Mouse (Mus musculus) neutrophil, adult 5-6 weeks (primary cell): Measurements from ENCODE around the gene Tex12. TPM values are rescaled to one million over a fixed set of nuclear protein-coding genes. Genes with fewer than 3 reads are reported as not detected.

Experiments
- ATAC-seq: fragments of 151-379, 151-347 bp; 2 replicates; pipeline ENCODE4 v1.8.0; 2017; ENCODE audit warnings: mild to moderate bottlenecking, moderate TSS enrichment; ENCODE audit not compliant: insufficient number of reproducible peaks, poor library complexity, low FRiP score, severe bottlenecking; ENCODE audit errors: extremely low read depth
- total RNA-seq: library from RNA; stranded (forward); fragments of 200-1000 nt; gene quantifications from 2 replicates; pipeline ENCODE4 v1.2.3, GENCODE M21; 2017

Gene Tex12
- not detected in 2 replicates for total RNA-seq

DNA sequence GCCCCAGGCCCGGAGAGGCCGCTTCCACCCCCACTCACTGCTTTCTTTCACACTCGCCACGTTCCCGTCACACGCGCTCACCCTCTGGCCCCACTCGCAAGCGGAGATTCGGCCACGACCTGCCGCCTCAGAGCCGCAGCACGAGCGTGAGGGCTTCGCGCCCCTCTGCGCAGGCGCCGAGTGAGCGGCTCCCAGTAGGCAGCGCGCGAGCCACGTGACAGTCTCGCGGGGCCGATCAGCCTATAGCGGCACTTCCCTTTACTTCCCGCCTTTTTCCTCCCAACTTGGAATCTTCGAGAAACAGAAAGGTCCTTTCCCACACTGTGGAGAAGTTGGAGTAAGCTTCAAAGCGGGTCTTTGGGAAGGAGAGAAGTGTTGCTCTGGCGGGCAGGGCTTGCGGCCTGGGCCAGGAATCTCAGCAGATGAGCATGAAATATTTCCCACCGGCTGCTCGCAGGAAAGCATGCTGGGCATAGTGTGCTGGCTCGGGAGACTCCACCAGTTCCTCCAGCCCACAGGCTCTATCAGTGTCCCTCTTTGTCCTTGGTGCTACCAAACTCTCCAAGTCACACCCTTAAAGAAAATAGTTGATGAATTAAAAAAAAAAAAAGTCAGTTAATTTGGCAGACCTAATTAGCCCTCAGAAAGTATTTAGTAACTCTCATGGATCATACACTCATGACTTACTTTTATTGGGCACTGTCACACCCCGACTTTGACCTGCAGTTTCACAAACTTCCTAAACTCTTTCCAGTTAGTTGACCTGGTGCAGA, at the start of gene Tex12:
Gene Tex12, minus strand, starts transcription at position 181 of the 773 bp plus-strand sequence.
- ATAC-seq: no peak

DNA sequence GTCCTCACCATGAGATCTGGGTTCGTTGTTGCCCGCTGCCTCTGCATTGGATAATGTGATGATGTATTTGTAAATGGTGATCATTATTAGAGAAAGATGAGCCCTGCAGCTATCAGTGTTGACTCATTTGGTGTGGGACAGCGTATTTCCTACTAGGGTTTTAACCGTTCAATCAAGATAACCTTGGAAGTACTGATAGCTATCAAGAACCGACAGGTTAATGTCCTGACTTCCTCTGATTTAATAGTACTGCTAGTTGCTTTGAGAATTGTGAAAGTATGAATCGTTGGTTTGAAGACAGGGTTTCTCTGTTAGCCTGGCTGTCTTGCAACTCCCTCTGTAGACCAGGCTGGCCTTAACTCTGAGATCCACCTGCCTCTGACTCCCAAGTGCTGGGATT, 43.2 kb upstream of the Tex12 start:
- no peak for ATAC-seq

DNA sequence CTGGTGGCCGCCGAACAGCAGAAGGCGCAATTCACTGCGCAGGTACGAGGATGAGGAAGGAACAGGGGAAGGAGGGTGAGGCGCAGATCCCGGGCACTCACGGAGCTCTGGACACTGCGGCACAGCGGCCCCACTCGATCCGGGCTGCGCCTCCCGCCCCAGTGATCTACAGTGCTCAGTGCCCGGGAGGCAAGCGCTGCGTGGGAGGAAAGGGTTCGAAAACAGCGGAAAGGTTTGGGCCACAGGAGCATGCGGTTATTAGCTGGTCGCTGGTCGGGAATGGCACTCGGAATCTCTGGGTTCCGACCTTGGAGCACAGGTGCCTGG, 42.8 kb upstream of the Tex12 start:
- ATAC-seq: no peak

DNA sequence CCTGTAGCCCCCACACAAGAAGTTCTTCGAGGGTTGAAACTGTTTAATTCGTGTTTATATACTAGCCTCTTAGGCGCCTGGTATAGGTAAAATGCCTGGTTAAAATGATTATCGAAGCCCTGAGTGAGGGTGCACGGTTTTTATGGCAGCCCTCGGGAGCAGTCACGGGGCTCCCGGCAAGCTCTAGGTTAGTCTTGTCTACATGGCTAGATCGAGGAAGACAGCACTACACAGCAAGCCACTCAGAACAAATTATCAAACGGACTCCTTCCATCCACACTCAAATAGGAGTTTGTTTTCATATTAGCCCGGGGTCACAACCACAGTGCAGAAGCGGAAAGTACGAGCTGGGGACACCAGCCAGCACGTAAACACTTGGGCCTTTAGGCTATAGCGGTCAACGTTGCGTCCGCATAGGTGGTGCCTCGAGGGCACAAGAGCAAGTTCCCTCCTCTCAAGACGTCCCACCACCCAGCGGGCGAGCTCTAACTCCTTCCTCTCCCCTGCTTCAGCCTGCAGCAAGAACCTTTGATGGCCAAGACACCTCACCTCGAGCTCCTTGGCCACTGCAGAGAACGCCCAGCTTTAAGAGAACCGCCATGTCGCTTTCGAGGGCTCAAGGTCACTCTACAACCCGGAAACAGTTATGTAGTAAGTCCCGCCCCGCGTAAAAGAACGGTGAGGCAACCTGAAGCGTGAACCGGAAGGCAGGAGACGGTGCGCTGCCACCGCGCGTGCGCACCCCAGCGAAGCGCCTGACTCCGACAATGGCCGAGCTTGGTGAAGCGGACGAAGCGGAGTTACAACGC, 42.3 kb upstream of the Tex12 start, which contains the start of the genes Sdhd and Timm8b:
Gene Sdhd, minus strand, starts transcription at position 624 of the 809 bp plus-strand sequence.
Gene Timm8b, plus strand, starts transcription at position 722 of the 809 bp plus-strand sequence.
- peak; percentile 96 for ATAC-seq

DNA sequence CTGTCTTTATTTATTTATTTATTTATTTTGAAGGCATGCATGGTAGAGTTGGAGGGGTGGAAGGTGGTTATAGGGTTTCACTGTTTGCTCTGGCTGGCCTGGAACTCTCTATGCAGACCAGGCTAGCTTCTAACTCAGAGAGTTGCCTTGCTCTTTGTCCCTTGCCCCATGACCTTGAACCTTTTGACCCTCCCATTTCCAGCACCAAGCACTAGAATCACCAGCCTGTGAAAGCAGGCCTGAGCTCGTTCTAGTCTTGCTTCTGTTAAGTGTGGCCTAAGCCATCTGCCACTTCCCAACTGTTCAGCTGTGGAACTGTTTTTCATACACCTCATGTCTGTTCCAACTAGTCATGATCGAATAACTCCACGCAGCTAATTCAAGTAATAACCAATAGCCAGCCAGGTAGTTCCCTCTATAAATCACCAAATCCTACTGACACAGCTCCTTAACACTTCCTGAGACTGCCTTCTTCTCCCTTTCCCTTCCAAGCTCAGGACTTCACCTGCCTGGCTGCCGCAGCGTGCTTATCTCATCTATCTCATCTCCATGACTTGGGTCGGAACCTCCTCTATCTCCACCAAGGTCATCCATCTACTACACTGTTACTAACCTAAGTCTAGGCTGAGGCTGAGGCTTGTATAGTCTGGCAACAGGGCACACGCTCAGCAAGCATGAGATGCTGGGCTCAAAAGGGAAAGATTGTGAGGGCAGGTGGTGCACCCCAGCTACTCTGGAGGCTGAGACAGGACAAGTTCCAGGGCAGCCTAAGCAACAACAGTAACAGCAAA, 41.1 kb upstream of the Tex12 start:
- no peak for ATAC-seq

DNA sequence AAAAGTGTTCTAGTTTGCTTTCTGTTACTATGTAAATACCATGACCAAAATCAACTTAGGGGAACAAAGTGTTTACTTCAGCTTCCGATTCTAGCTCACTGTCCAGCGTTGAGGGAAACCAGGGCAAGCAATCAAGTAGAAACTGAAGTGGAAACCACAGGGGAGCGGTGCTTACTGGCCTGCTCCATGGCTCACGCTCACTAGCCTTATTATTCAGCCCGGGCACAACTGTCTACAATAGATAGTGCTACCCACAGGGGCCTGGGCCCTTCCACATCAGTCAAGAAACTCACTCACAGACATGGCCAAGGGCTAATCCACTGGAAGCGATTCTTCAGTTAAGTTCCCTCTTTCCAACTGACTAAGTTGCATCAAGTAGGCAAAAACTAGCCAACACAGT, 40.4 kb upstream of the Tex12 start:
- ATAC-seq: no peak

DNA sequence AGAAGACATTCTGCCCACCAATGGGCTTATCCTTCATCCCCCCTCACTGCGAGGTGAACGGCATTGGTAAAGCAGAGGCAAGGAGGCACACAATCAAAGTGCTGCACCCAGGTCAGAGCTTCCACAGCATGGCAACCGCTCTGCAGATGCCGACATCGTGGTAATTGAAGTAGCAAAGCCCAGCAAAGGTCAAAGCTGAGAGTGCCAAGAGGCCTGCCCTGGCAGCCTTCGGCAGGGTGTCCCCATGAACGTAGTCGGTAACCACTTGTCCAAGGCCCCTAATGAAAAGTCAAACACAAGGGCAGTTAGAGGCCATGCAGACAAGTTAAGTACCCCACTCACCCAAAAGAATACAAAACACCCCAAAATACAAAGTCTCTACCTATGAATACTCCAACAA, 35.8 kb upstream of the Tex12 start:
- no peak for ATAC-seq

DNA sequence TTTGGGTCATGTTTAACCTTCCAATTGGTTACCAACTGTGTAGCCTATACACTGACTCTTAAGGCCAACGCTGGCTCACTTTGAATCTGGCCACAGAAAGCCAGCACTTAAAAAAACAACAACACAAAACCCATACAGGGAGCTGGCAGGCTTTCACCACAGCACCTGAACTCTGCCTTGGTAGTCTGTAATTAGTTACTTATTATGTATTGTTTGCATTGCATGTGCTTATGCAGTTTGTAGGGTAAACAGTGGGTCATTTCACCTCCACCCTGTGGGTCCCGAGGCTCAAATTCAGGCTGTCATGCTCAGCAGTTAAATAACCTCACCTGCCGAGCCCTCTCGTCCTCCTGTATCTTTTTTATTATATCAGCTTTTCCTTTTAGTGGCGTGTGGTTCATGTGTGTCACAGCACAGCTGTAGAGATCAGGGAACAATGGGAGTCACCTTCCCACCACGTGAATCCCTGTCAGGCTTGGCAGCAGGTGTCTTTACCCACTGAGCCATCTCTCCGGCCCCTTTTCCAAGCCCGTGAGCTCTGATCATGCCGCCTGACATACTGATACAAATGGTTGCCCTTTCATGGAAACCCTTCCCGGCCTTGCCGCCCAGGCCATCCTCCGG, 33.8 kb upstream of the Tex12 start:
- no peak for ATAC-seq

DNA sequence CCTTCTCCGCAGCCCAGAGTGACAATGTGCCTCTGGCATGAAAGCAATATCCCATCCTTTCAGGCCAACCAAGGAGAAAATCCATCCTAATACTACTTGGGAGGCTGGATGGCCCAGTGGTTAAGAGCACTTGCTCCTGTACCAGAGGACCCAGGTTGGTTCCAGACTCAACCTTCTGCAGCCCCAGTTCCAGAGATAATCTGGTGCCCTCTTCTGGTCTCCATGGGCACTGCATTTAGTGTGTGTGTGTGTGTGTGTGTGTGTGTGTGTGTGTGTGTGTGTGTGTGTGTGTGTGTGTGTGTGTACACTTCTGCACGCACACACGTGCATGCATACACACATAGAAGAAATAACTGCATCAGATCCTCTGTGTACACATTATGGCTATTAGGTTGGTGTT, 32.4 kb upstream of the Tex12 start:
- ATAC-seq: peak; percentile 45; the same call in 1 of the 2 replicates

DNA sequence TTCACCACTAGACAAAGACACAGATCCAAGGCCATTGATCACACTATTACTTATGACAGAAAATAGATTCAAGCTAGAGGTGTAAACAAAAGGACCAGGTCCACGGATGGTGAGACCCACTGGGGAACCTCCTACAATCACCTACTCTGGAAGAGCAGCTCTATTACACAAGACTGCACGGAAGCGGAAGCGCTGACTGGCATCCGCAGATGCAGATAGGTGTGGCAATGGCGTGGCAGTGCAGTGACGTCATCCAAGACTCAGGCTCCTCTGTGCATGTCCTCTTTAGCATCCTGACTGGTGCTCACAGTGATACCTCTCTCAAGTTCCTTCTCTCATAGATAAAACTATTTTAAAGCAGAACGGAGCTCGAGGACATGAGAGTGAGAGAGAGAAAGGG, 31.8 kb upstream of the Tex12 start:
- peak; percentile 91 for ATAC-seq

DNA sequence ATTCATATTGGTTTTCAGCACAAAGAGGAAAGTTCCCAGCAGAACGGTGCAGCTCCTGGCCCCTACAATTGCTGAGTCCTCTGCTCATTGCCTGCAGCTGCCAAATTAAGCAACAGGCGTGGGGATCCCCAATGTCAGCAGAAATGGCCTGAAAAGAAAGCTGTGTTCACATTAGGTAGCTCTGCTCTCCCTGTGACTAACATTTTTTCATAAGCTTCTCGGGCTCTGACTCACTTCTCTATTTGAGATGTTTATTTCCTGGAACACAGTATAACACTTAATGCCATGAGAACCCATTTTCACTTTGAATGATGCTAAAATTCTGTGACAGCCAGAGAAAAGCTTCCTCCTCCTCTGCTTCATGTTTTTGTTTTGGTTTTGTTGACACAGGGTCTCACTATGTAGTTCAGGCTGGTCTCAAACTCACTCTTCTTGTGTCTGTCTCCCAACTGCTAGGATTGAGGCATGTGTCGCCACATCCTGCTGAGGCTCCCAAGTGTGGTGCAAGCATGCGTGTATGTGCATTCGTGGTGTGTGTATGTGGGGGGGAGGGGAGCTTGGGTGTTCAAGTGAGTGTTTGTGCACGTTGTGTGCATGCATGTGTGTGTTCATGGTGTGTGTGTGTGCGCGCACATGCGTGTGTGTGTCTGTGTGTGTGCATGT, 29.9 kb upstream of the Tex12 start:
- peak; percentile 59 for ATAC-seq

DNA sequence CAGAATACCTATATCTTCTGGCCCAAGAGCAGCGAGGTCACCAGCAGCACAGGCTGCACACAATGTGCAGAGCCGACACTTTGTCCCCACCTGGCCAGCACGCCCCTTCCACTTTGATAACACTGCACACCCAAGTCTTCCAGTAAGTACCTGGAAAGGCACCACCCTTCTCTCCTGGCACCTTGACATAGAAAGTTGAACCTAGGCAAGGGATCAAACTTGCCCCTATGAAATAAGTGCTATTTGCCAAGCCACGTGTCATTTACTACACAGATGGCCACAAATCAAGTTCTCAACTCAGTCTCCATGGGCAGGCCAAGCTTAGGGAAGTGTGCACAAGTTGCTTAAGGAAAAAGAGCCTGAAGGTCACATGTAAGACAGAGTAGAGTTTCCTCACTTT, 25.8 kb upstream of the Tex12 start:
- ATAC-seq: no peak

DNA sequence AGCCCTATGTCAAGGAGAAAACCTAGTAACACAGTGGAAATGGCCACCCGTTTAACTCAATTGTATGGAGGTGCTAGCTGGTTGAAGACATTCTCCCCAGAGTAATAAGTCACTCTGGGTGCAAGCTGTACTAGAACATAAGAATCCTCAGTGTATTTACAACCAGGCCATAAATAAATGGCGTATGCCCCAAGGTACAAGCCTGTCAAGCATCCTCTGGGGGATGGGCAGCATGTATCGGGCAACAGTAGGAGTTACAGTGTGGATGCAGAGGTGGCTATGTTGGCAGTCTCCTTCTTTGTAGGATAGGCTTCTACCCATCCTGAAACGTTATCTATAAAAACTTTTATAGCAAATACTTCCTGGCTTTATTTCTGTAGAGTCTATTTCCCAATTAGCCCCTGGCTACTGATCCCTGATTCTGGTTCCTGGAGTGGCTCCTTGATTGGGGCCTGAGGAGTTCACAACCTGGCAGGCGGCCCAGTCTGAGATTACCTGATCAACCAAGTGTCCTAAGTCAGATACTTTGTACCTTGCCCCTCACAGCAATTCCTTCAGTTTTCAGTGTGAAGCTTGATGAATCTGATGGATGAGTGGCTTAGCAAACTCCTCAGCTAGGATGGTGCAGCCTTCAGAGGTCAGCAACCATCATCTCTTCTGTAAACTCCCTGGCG, 24.2 kb upstream of the Tex12 start:
- no peak for ATAC-seq

DNA sequence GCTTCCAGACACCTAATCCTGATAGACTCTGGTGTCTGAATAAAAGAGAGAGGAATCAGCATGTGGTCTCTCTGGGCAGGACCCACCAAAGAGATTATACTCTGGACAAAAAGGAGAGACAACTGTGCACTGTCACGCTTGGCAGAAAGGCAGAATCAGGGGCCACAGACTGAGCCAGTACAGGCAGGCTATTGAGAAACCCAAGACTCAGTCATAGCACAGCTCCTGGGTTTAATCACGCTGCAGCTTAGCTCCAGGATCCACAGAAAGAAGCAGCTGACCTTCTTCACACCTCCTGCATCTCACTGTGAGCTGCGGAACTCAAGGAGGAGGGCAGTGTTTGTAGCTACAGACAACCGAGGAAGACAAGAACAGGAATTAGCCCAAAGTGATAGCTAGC, 19.2 kb upstream of the Tex12 start:
- no peak for ATAC-seq

DNA sequence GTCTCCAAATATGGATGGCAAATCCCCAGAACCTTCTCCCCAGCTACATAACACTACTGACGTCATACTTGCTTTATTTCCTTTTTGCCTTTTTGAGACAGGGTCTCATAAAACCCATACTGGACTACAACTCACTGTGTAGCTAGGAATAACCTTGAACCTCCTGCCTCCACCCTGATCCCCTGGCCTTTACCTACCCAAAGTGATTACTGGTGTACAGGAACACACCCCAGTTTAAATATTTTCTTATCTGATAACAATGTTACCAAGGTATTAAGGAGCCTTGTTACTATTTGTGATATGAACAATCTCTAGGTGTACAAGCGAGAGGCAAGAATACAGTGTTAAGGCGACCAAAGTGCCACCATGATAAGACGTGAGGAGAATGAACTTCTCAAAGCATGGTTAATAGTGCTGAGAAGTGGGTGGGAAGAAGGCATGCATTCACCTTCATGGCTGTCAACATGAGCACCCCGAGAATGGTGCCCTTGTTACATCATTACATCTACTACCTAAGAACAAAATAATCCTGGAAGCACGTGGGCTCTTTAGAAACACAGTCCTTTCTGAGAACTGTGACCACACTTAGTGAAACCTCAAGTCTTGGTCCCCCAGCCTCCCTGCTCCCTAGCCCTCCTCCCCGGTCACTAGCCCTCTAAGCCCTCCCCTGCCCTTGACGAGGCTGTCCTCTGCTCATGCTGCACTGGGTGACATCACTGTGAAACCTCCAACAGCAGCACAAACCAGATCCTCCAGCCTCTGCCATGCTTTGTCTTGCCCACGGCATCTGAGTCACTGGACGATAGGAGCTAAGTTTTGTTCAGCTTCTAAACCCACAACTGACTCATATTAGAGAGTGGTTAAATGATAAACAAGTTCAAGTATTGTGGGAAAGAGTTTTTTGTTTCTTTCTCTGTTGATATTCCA, 8.7 kb upstream of the Tex12 start:
- no peak for ATAC-seq

DNA sequence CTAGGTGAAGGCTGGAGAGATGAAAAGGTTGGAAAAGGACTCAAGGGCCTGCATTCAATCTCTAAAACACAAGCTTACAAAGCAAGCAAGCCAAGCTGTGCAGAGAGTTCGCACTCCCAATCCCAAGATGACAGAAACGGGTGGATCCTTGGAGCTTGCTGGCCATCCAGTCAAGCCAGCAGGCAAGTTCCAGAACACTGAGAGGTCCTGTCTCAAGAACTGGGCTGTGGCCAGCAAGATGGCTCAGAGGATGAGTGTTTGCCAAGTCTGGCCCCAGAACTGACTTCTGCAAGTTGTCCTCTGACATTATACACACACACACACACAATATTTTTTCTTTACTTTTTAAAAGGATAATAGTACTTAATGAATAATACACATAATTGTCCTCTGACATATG, 6.8 kb upstream of the Tex12 start:
- ATAC-seq: no peak

DNA sequence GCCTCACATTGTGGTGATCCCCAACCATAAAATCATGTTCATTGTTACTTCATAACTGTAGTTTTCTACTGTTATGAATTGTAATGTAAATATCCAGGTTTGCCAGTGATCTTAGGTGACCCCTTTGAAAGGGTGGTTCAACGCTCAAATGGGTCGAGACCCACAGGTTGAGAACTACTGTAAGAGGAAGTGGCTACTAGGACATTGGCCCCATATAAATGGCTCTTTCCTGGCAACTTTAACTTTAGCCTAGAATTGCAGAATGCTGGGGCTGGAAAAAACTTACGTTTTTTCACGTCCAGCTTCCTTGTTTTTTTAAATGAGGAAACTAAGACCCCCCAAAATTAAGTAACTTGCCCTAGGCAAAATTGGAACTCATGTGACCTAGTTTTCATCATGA, 6.2 kb upstream of the Tex12 start:
- no peak for ATAC-seq
